Mouse (Mus musculus) E14TG2a.4 (cell line): ENCODE results near the gene Plcg1.

ENCODE experiments used
- H3K27me3 ChIP-seq: 2 replicates; pipeline ENCODE4 v1.6.1; 2014; ENCODE audit warnings: low read length, control low read depth; ENCODE audit not compliant: insufficient read depth
- H3K36me3 ChIP-seq: 2 replicates; pipeline ENCODE4 v1.6.1; 2014; ENCODE audit warnings: low read length, control low read depth; ENCODE audit not compliant: insufficient read depth
- H3K4me1 ChIP-seq: replicated peaks from 2 replicates; pipeline ENCODE4 v1.6.1; 2014; ENCODE audit warnings: low read depth, low read length, control low read depth
- H3K4me3 ChIP-seq: replicated peaks from 2 replicates; pipeline ENCODE4 v1.5.1; 2014; ENCODE audit warnings: mild to moderate bottlenecking, low read length
- H3K9me3 ChIP-seq: 2 replicates; pipeline ENCODE4 v1.6.1; 2014; ENCODE audit warnings: low read length, control low read depth
- CTCF ChIP-seq: conservative IDR thresholded peaks from 2 replicates; pipeline ENCODE4 v1.5.1; 2014; ENCODE audit warnings: low read length
- NANOG ChIP-seq: IDR thresholded peaks from 2 replicates; pipeline ENCODE4 v1.6.1; 2014; ENCODE audit warnings: borderline replicate concordance, low read length, mixed read lengths
- POU5F1 ChIP-seq: IDR thresholded peaks from 2 replicates; pipeline ENCODE4 v1.6.1; 2014; ENCODE audit warnings: low read length, borderline replicate concordance

The Plcg1 gene

GRCm38 (mm10) chr2:160770871-160771270 lies 39.8 kb downstream of the Plcg1 start:
- no peak overlapping the region for H3K4me3 ChIP-seq
- H3K27me3 ChIP-seq = no peaks in the 10 kb centered on the region
- TF ChIP-seq POU5F1 = no peak
- TF ChIP-seq CTCF = no peak
- peaks cover 5% of the 10 kb centered on the region for H3K4me1 ChIP-seq
- H3K36me3 ChIP-seq = peaks cover 17% of the 10 kb centered on the region; the same call in 1 of the 2 replicates
- H3K9me3 ChIP-seq = no peaks in the 10 kb centered on the region

DNA sequence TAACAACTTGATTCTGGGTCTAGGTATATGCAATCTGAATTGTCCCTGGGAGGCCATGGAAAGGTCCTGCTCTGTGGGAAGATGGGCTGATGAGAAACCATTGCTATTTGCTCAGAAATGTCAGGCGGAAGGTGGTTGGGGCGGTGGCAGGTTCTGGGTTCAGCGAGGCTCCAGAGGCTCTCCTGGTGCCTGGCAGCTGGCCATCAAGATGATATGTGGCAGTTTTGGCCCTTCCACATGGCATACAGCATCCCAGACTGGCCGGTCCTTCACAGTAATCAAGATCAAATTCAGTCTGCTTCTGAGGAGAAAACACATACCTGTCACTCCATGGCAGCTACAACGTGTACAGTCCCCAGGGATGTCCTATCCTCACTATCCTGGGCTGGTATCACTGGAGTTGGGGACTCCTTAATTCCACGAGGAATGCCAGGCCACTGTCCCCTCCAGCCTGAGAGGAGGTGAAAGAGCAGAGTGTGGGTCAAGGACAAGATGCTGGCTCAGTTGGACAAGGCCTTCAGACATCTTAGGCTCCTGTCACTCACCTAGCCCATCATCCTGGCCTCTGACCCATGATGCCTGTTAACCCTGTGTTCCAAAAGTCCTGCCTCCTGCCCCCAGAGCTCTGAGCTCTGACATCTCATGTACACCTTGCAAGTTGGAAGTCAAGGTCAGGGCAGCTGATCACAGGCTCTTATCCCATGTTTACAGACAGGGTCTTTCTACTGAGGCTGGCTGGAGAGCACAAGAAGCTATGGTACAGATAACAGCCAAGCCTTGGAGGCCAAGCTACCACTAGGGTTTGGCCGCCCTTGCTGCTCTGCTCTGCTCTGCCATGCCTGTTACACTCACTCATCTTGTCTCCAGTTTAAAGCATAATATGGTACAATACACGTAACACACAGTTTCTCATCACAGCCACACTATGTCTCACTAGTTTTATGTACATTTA lies 40.5 kb downstream of the Plcg1 start:
- Histone ChIP-seq H3K9me3 (no peaks in the 10 kb centered on the region), H3K4me1 (no peaks in the 10 kb centered on the region), H3K36me3 (peaks cover 15% of the 10 kb centered on the region; the same call in 1 of the 2 replicates), H3K27me3 (no peaks in the 10 kb centered on the region), H3K4me3 (no peak overlapping the region)
- TF ChIP-seq CTCF = no peak
- no peak for TF ChIP-seq POU5F1
- TF ChIP-seq NANOG = no peak

DNA sequence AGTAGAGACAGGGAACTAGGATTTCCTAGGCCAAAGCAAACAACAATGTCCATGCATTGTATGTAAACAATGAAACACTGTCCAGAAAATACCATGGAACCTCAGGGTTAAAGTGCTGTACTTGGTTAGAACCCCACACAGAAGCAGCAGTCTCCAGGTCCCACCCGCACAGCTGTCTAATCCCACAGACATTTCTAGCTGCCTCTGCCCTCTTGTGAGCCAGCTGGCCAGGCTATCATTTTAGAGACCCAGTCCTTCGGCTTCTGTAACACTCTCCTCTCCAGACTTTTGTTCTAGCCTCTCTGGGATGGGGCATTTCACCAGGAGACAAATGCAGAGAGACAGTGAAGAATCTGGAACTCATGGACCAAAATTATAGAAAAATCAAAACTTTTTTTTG lies 46.9 kb downstream of the Plcg1 start:
- peaks cover 5% of the 10 kb centered on the region for H3K9me3 ChIP-seq
- no peak for TF ChIP-seq NANOG
- TF ChIP-seq POU5F1 = no peak
- TF ChIP-seq CTCF = no peak
- peaks cover 25% of the 10 kb centered on the region for H3K27me3 ChIP-seq
- no peaks in the 10 kb centered on the region for H3K4me1 ChIP-seq
- no peaks in the 10 kb centered on the region for H3K36me3 ChIP-seq
- no peak overlapping the region for H3K4me3 ChIP-seq

DNA sequence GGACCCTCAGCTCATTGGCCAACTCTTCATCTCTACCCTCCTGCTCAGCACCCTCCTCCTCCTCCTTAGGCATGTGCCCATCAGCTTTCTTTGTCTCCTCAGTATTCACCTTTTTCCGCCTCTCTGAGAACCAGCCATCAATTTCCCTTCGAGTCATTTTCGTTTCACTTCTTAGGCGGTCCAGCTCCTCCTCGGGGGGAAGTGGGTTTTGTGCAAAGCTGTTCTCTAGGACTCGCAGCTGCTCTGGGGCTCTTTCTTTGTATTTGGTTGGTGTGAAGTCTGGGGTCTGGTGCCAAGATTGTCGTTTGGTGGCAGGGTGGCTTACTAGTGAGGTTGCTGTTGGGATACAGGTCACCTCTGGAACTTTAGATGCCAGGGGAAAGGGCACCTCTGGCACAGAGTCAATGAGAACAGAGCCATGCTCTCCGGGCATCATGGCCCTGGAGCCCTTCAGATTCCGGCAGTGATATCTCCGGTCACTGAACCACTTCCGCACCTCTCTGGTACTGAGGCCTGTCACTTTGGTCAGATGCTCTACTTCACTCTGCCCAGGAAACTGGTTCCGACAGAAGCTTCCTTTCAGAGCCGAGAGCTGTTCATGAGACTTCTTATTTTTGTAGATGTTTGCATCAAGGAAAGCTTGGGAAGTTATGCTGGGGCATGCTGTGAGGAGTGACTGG lies 49.2 kb downstream of the Plcg1 start:
- Histone ChIP-seq H3K9me3 (peaks cover 9% of the 10 kb centered on the region), H3K4me3 (no peak overlapping the region), H3K36me3 (no peaks in the 10 kb centered on the region), H3K27me3 (peaks cover 25% of the 10 kb centered on the region), H3K4me1 (no peaks in the 10 kb centered on the region)
- TF ChIP-seq POU5F1 (no peak), CTCF (no peak), NANOG (no peak)

DNA sequence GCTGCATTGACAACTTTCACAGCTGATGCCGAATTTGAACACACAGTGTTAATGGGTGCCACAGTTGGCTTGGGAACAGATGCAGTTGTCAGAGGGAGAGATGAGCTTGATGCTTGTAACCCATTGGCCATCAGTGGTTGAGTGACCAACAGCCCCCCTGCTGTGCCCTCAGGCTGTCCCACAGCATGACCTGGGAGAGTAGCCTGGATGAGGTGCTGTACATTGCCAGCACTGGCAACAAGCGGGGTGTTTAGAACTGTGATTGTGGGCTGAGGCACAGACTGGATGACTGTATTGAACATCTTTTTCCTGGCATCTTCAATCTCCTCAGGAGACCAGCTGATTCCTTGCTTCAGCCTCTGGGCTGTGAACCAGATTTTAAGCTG lies 49.7 kb downstream of the Plcg1 start:
- Histone ChIP-seq H3K4me3 (no peak overlapping the region), H3K27me3 (peaks cover 25% of the 10 kb centered on the region), H3K9me3 (peaks cover 9% of the 10 kb centered on the region), H3K4me1 (no peaks in the 10 kb centered on the region), H3K36me3 (no peaks in the 10 kb centered on the region)
- no peak for TF ChIP-seq POU5F1
- no peak for TF ChIP-seq NANOG
- no peak for TF ChIP-seq CTCF

DNA sequence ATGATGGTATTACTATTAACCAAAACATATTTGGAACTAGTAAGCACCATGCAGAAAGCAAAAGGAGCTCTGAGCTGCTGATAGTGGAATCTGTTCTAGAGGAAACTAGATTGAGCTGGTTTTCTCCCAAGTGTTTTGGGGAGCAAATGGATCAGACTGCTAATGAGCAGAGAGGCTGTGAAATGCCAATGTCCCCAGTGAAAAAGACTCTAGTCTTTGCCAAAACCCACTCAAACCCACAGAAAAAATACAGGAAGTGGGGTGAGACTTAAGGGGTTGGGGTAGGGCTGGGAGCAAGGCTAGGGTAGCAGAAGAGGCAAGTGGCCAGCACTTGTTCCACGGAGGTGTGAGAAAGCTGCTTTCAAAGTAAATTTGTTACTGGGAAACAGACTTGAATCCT lies 55.2 kb downstream of the Plcg1 start:
- no peak for TF ChIP-seq CTCF
- TF ChIP-seq POU5F1 = no peak
- no peak for TF ChIP-seq NANOG
- H3K4me3 ChIP-seq = no peak overlapping the region
- H3K36me3 ChIP-seq = no peaks in the 10 kb centered on the region
- peaks cover 4% of the 10 kb centered on the region; the same call in 1 of the 2 replicates for H3K27me3 ChIP-seq
- peaks cover 9% of the 10 kb centered on the region for H3K9me3 ChIP-seq
- H3K4me1 ChIP-seq = no peaks in the 10 kb centered on the region

GRCm38 (mm10) chr2:160789046-160789445 lies 57.9 kb downstream of the Plcg1 start:
- Histone ChIP-seq H3K27me3 (no peaks in the 10 kb centered on the region), H3K4me3 (no peak overlapping the region), H3K9me3 (no peaks in the 10 kb centered on the region), H3K4me1 (no peaks in the 10 kb centered on the region), H3K36me3 (no peaks in the 10 kb centered on the region)
- TF ChIP-seq NANOG (no peak), POU5F1 (no peak), CTCF (no peak)

- Histone ChIP-seq H3K36me3 (no peaks in the 10 kb centered on the region), H3K27me3 (no peaks in the 10 kb centered on the region), H3K4me1 (no peaks in the 10 kb centered on the region), H3K4me3 (no peak overlapping the region), H3K9me3 (no peaks in the 10 kb centered on the region)
- TF ChIP-seq NANOG = no peak
- no peak for TF ChIP-seq CTCF
- TF ChIP-seq POU5F1 = no peak
These were observed 58.6 kb downstream of the Plcg1 start for GRCm38 (mm10) chr2:160789741-160790140.

DNA sequence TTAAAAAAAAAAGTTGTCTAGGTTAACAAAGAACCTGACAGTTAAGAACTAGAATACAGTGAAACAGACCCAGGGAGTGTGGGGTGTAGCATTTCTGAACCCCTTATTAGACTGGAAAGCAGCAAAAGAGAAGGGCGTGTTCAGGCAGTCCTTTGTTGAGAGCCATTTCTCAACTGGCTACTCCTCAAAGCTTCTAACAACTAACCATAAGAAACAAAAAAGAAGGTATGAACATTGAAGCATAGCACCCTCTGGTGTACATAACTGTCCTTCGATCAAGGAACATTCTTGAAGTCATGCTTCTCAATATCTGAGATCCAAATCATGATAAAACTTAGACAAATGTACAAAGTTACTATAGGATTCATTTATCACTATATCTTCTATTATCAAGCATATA lies 62.0 kb downstream of the Plcg1 start:
- Histone ChIP-seq H3K4me3 (no peak overlapping the region), H3K4me1 (no peaks in the 10 kb centered on the region), H3K9me3 (no peaks in the 10 kb centered on the region), H3K36me3 (no peaks in the 10 kb centered on the region), H3K27me3 (no peaks in the 10 kb centered on the region)
- TF ChIP-seq POU5F1 = no peak
- no peak for TF ChIP-seq CTCF
- TF ChIP-seq NANOG = no peak
